Mouse (Mus musculus): ENCODE data around the gene Slc8a2.

DNA sequence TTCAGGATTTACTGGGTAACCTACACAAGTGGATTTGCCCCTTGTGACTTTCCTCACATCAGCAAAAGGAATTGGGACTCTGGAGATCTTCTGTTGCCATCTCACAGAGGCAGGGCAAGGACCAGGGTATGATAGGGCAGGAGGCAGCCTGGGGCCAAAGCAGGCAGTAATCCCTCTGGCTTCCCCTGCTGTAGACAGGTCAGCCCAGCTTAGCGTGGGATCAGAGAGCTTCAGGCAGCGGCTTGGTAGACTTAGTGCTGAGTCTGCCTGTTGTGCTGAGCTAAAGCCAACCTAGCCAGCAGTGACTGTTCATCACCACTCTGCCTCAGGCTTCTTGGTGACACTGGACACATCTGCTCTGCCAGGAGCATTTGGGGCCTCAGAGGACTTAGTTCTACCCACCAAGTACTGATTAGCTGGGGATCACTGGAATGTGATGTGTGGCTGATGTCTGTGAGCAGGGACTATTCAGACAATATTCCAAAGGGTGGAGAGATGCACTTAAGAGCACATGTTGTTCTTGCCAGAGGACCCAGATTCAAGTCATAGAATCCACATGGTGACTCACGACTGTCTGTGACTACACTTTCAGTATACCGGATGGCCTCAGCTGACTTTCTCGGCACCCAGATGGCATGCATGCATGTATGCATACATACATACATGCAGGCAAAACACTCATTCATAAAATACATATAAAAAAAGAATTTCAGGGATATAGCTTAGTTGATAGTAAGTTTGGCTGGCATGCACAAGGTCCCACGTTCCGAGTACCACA lies 24.8 kb upstream of the Slc8a2 start:
- no peak for TF ChIP-seq CTCF (IDR thresholded peaks at IDR 0.05; ENCODE audit: borderline replicate concordance, extremely low read depth, insufficient read depth, insufficient read length)
- no peak for TF ChIP-seq POLR2A (IDR thresholded peaks at IDR 0.05; ENCODE audit: borderline replicate concordance, extremely low read depth, insufficient read depth, insufficient read length, poor library complexity, severe bottlenecking)

Measured in brain, embryonic 14.5 days (tissue).